Mouse (Mus musculus) brain, embryonic 14.5 days (tissue): ENCODE results near the gene Gpr152.

Source experiments
- CTCF ChIP-seq: fragments of 200-500 bp; IDR thresholded peaks from 2 replicates; pipeline ENCODE4 v1.5.1; 2012; ENCODE audit warnings: inconsistent platforms, mild to moderate bottlenecking, moderate library complexity, borderline replicate concordance; ENCODE audit not compliant: insufficient read depth, insufficient read length; ENCODE audit errors: extremely low read depth
- POLR2A ChIP-seq: fragments of 200-500 bp; IDR thresholded peaks from 2 replicates; pipeline ENCODE4 v1.6.1; 2012; ENCODE audit warnings: mild to moderate bottlenecking, inconsistent platforms, borderline replicate concordance; ENCODE audit not compliant: poor library complexity, insufficient read depth, insufficient read length, severe bottlenecking; ENCODE audit errors: extremely low read depth

DNA sequence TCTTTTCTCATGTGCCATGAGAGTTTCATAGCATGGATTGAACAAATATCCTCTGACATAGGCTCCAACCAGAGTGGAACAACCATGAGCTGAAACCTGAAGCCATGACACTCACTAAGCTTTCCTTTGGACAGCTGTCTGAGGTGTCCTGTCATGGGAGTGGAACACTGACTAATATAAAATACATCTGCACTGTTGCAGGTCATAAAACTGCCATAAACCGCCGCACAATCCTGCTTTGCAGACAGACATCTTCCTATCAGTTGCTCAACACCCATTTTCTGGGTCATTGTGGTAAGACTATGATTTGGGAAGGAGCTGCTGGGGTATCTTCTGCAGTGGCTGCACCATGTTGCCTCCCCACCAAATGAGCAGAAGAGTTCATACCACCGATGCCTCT, 46.8 kb upstream of the Gpr152 start:
- TF ChIP-seq POLR2A (no peak), CTCF (no peak)
